Mouse (Mus musculus): ENCODE measurements around the gene Gipc1. TPM values are rescaled to one million over a fixed set of nuclear protein-coding genes. Genes with fewer than 3 reads are reported as not detected.

Gipc1 gene
- polyA plus RNA-seq, 1 experiment from 2014 or later: 133 TPM

- ChIA-PET CTCF (interaction anchor here (0.9 to 3.1 kb wide), 8 partner anchors 8 to 232 kb away, joined by 3 to 17 read pairs (median 4); partner anchors contain the start of gene Gipc1), POLR2A (interaction anchor here (1.2 to 1.3 kb wide), 2 partner anchors 8 to 79 kb away, joined by 3 to 7 read pairs; partner anchors contain the start of gene Gipc1)
- H3K27me3 ChIP-seq: no peaks in the 10 kb centered on the region
- ATAC-seq: no peak
- in situ Hi-C loops (cut with MboI; ENCODE audit: low pct_unique_long_range_greater_than_20kb): no loop called here
- no peak for TF ChIP-seq CTCF (IDR thresholded peaks at IDR 0.05)
- no peak for DNase-seq (ENCODE audit: low read depth, low spot score)
Observed at GRCm38 (mm10) chr8:83660995-83661680, 8.7 kb downstream of the Gipc1 start.

DNA sequence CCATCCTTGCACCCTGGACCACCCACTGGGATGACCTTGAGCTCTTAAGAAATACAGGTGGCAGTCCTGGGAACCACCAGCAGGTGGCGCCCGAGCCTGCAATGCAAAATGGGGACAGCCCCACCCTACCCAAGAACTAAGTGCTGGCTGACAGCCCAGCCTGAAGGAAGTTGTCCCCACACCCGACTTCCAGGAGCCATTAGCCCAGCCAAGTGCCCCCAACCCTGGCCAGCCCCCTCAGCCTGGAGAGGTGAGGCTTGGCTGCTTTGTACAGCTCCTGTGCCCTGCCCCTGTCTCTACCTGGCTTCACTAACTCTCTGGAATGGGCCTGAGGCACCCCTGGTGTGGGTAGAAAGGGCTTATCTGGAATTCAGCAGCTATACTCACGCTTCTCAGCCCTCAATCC is 9.9 kb downstream of the Gipc1 start:
- peak; percentile 58 for DNase-seq (ENCODE audit: low read depth, low spot score)
- TF ChIP-seq CTCF (IDR thresholded peaks at IDR 0.05): no peak
- CTCF ChIA-PET: interaction anchor here (0.8 to 3.1 kb wide), 14 partner anchors 9 to 231 kb away, joined by 3 to 17 read pairs (median 4); partner anchors contain the start of genes Ddx39, Gipc1 and Pkn1
- ATAC-seq: peak; percentile 84
- POLR2A ChIA-PET: interaction anchor here (1.3 to 1.4 kb wide), 2 partner anchors 9 to 78 kb away, joined by 3 to 7 read pairs; partner anchors contain the start of gene Gipc1
- H3K27me3 ChIP-seq: no peaks in the 10 kb centered on the region
- in situ Hi-C loops (cut with MboI; ENCODE audit: low pct_unique_long_range_greater_than_20kb): no loop called here

DNA sequence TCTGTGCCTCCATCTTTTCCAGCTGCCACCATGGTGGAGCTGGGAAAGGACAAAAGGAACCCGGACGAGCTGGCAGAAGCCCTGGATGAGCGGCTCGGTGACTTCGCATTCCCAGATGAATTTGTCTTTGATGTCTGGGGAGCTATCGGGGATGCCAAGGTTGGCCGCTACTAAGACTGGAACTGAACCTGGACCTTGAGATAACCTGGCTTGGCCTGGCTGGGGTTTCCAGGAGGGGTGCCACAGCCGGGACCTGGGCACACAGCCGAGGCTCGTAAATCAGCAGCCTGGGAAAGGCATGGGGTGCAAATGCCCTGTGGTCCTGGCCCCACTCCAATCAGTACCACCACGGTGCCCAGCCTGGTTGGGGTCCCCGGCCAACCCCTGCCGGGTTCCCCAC is 11.6 kb downstream of the Gipc1 start:
- CTCF ChIA-PET: interaction anchor here (3.1 kb wide), 1 partner anchor 11 kb away, joined by 17 read pairs; the partner anchor contains the start of gene Gipc1
- ATAC-seq: no peak
- TF ChIP-seq CTCF (IDR thresholded peaks at IDR 0.05): no peak
- no peak for DNase-seq (ENCODE audit: low read depth, low spot score)
- POLR2A ChIA-PET: interaction anchor here (0.7 kb wide), 1 partner anchor 95 kb away, joined by 3 read pairs; no protein-coding TSS in a partner anchor
- no peaks in the 10 kb centered on the region for H3K27me3 ChIP-seq
- in situ Hi-C loops (cut with MboI; ENCODE audit: low pct_unique_long_range_greater_than_20kb): no loop called here

DNA sequence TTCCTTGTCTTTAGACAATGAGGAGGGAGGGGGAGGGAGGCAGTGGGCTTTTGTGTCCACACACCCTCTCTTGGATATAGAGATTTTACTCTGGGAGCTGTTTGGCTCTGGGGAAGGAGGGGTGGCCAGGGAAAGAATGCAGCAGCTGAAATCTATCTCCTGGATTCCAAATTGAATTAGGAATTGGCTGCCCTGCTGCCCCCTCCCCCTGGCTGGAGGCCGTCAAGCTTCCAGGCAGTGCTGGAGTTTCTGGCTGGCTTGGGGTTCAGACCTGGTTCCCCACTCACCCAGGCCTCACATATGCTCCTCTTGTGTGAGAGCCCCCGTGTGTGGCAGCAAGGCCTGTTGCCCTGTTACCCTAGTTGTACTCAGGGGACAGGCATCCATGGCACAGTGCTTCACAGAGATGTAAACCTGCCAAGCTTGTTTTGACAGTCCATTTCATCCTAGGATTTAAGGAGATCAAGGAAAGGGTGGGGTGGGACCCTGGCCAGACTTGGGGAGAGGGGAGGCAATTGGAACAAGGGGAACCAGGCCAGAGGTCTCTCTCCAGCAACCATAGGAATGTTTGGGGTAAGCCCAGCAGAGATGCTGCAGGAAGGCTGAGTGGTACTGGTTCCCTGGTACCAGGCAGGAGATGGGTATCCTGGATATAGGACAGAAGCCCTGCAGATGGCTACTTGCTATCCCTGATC is 12.6 kb downstream of the Gipc1 start:
- DNase-seq (ENCODE audit: low read depth, low spot score): no peak
- POLR2A ChIA-PET: interaction anchor here (0.6 to 1.2 kb wide), 3 partner anchors 11 to 34 kb away, joined by 3 to 4 read pairs (median 3); partner anchors contain the start of genes Gipc1 and Pkn1
- CTCF ChIA-PET: no interaction called here
- H3K27me3 ChIP-seq: no peaks in the 10 kb centered on the region
- TF ChIP-seq CTCF (IDR thresholded peaks at IDR 0.05): no peak
- no peak for ATAC-seq
- in situ Hi-C loops (cut with MboI; ENCODE audit: low pct_unique_long_range_greater_than_20kb): no loop called here

DNA sequence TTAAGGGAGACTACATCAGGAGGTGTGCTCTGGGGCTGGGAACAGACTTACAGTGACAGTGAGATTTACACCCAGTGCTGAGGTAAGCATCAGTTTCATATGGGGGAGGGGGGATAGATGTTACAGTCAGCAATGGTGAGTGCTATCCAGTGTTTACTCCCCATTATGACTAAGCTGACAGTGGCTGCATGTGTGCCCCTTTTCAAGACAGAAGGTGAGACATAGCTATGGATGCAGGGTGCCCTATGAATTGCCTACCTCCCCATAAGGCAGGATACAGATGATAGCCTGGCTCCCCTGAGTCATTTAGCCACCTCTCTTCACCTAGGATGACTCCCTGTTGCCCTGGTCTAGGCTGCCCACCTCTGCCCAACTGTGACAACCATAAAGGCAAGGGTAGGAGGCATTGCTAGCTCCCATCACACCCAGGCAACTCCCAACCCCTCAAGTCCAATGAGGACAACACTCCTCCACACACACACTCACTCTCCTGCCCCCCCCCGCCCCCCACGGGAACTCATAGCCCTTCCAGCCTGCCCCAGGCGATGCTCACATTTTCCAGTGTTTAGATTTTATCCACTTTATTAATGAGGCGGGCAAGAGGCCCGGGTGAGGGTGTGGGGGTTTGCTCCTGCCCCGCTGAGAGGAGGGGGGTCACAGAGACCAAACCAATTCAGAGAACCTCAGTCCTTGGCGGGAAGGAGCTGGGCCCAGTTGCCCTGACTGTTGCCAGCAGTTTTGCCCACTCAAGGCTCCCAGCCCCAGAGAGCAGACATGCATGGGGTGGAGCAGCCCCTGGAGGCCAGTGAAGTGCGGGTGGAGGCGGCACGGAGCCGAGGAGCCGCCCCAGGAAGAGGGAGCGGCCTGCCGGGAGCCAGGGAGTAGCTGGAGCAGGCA is 13.7 kb downstream of the Gipc1 start, which contains the start of gene Ptger1:
Gene Ptger1, plus strand, starts transcription at position 710 of the 897 bp plus-strand sequence.
- in situ Hi-C loops (cut with MboI; ENCODE audit: low pct_unique_long_range_greater_than_20kb): no loop called here
- POLR2A ChIA-PET: interaction anchor here (0.6 to 1.2 kb wide), 4 partner anchors 10 to 547 kb away, joined by 3 read pairs; no protein-coding TSS in a partner anchor
- DNase-seq (ENCODE audit: low read depth, low spot score) (no peak), ATAC-seq (no peak)
- CTCF ChIA-PET: no interaction called here
- TF ChIP-seq CTCF (IDR thresholded peaks at IDR 0.05): no peak
- H3K27me3 ChIP-seq: no peaks in the 10 kb centered on the region

- no peak for TF ChIP-seq CTCF (IDR thresholded peaks at IDR 0.05)
- POLR2A ChIA-PET: interaction anchor here (0.6 to 1.2 kb wide), 3 partner anchors 15 to 546 kb away, joined by 3 read pairs; no protein-coding TSS in a partner anchor
- CTCF ChIA-PET: no interaction called here
Observed at GRCm38 (mm10) chr8:83666866-83667234, 14.4 kb downstream of the Gipc1 start.

GRCm38 (mm10) chr8:83667526-83667925 is 15.0 kb downstream of the Gipc1 start:
- CTCF ChIA-PET: no interaction called here
- TF ChIP-seq CTCF (IDR thresholded peaks at IDR 0.05): no peak
- POLR2A ChIA-PET: interaction anchor here (1.0 kb wide), 1 partner anchor 57 kb away, joined by 3 read pairs; no protein-coding TSS in a partner anchor
- in situ Hi-C loops (cut with MboI; ENCODE audit: low pct_unique_long_range_greater_than_20kb): no loop called here
- DNase-seq (ENCODE audit: low read depth, low spot score) (no peak), ATAC-seq (no peak)
- H3K27me3 ChIP-seq: no peaks in the 10 kb centered on the region

More at GRCm38 (mm10) chr8:83666866-83667234, 14.4 kb downstream of the Gipc1 start:
- DNase-seq (ENCODE audit: low read depth, low spot score): no peak
- in situ Hi-C loops (cut with MboI; ENCODE audit: low pct_unique_long_range_greater_than_20kb): no loop called here
- no peak for ATAC-seq
- H3K27me3 ChIP-seq: no peaks in the 10 kb centered on the region

- ChIA-PET CTCF (no interaction called here), POLR2A (no interaction called here)
- in situ Hi-C loops (cut with MboI; ENCODE audit: low pct_unique_long_range_greater_than_20kb): no loop called here
- no peak for TF ChIP-seq CTCF (IDR thresholded peaks at IDR 0.05)
- ATAC-seq: no peak
- DNase-seq (ENCODE audit: low read depth, low spot score): no peak
- H3K27me3 ChIP-seq: no peaks in the 10 kb centered on the region
Observed at GRCm38 (mm10) chr8:83668010-83668916, 15.8 kb downstream of the Gipc1 start.

GRCm38 (mm10) chr8:83669013-83669412 is 16.5 kb downstream of the Gipc1 start:
- TF ChIP-seq CTCF (IDR thresholded peaks at IDR 0.05): no peak
- POLR2A ChIA-PET: no interaction called here
- CTCF ChIA-PET: no interaction called here
- DNase-seq (ENCODE audit: low read depth, low spot score): no peak
- no peak for ATAC-seq
- no peaks in the 10 kb centered on the region for H3K27me3 ChIP-seq
- in situ Hi-C loops (cut with MboI; ENCODE audit: low pct_unique_long_range_greater_than_20kb): no loop called here

Measured in Patski (cell line).